Mouse (Mus musculus): Measurements from ENCODE around the gene Pi4kb. TPM values are rescaled to one million over a fixed set of nuclear protein-coding genes. Genes with fewer than 3 reads are reported as not detected.

Gene Pi4kb
- polyA plus RNA-seq, 2 experiments from 2014 or later, result 9.5 to 10.9 TPM

- ATAC-seq, result peak; percentile 93
Observed at GRCm38 (mm10) chr3:94953764-94954616, 20.5 kb upstream of the Pi4kb start, which contains the start of gene Rfx5. Rfx5 (plus strand) TSS chr3:94954075.

GRCm38 (mm10) chr3:94958295-94958694 is 16.2 kb upstream of the Pi4kb start:
- ATAC-seq, result no peak

GRCm38 (mm10) chr3:94959871-94960270 is 14.7 kb upstream of the Pi4kb start:
- ATAC-seq, result no peak

GRCm38 (mm10) chr3:94960322-94960721 is 14.2 kb upstream of the Pi4kb start:
- ATAC-seq, result no peak

- no peak for ATAC-seq
Observed at GRCm38 (mm10) chr3:94964989-94965388, 9.5 kb upstream of the Pi4kb start.

GRCm38 (mm10) chr3:94965878-94966277 is 8.7 kb upstream of the Pi4kb start:
- no peak for ATAC-seq

- no peak for ATAC-seq
Observed at GRCm38 (mm10) chr3:94972552-94972951, 2.0 kb upstream of the Pi4kb start.

- no peak for ATAC-seq
Observed at GRCm38 (mm10) chr3:94973620-94974019, 911 bp upstream of the Pi4kb start.

GRCm38 (mm10) chr3:94974026-94974527 is 454 bp upstream of the Pi4kb start:
- no peak for ATAC-seq

- ATAC-seq, result no peak
Observed at GRCm38 (mm10) chr3:94984312-94984711, 9.8 kb downstream of the Pi4kb start.

- no peak for ATAC-seq
Observed at GRCm38 (mm10) chr3:94985513-94985912, 11.0 kb downstream of the Pi4kb start.

- ATAC-seq, result no peak
Observed at GRCm38 (mm10) chr3:94987578-94987977, 13.0 kb downstream of the Pi4kb start.

- ATAC-seq, result no peak
Observed at GRCm38 (mm10) chr3:94989159-94989761, 14.7 kb downstream of the Pi4kb start.

GRCm38 (mm10) chr3:94996946-94997345 is 22.4 kb downstream of the Pi4kb start:
- ATAC-seq, result peak; percentile 85

- ATAC-seq, result no peak
Observed at GRCm38 (mm10) chr3:95002569-95002968, 28.0 kb downstream of the Pi4kb start.

- no peak for ATAC-seq
Observed at GRCm38 (mm10) chr3:95003273-95003672, 28.7 kb downstream of the Pi4kb start.

GRCm38 (mm10) chr3:95005651-95006050 is 31.1 kb downstream of the Pi4kb start:
- no peak for ATAC-seq

GRCm38 (mm10) chr3:95007706-95008105 is 33.2 kb downstream of the Pi4kb start:
- ATAC-seq, result no peak

GRCm38 (mm10) chr3:95010396-95010795 is 35.9 kb downstream of the Pi4kb start:
- ATAC-seq, result no peak

GRCm38 (mm10) chr3:95012982-95013381 is 38.5 kb downstream of the Pi4kb start:
- ATAC-seq, result no peak

- no peak for ATAC-seq
Observed at GRCm38 (mm10) chr3:95013699-95014427, 39.3 kb downstream of the Pi4kb start.

GRCm38 (mm10) chr3:95014428-95015151 is 40.1 kb downstream of the Pi4kb start:
- ATAC-seq, result no peak

Data from activated CD4-positive, CD25-positive, alpha-beta regulatory T cell, adult 4 months (primary cell).